Mouse (Mus musculus) kidney, postnatal 14 days (tissue): ENCODE data around the gene Megf11.
A peak's percentile ranks its signal among the peaks of the same experiment; 100 is the strongest.

Experiments used
- DNase-seq: peaks from one replicate; pipeline ENCODE4 v3.0.0; 2022; ENCODE audit warnings: mixed read lengths

The Megf11 gene

GRCm38 (mm10) chr9:64395238-64395920, 10.0 kb downstream of the Megf11 start:
- DNase-seq: no peak

GRCm38 (mm10) chr9:64397108-64397507, 11.7 kb downstream of the Megf11 start:
- DNase-seq: peak; percentile 47

- no peak for DNase-seq
These were observed 13.7 kb downstream of the Megf11 start for GRCm38 (mm10) chr9:64399121-64399520.

- DNase-seq: no peak
These were observed 16.7 kb downstream of the Megf11 start for GRCm38 (mm10) chr9:64402141-64402540.

GRCm38 (mm10) chr9:64406841-64407240, 21.4 kb downstream of the Megf11 start:
- DNase-seq: peak; percentile 57

- peak; percentile 12 for DNase-seq
These were observed 22.1 kb downstream of the Megf11 start for GRCm38 (mm10) chr9:64407390-64407970.

- peak; percentile 17 for DNase-seq
These were observed 23.4 kb downstream of the Megf11 start for GRCm38 (mm10) chr9:64408821-64409220.

GRCm38 (mm10) chr9:64420471-64420870, 35.0 kb downstream of the Megf11 start:
- no peak for DNase-seq

GRCm38 (mm10) chr9:64421986-64422616, 36.7 kb downstream of the Megf11 start:
- no peak for DNase-seq

GRCm38 (mm10) chr9:64423912-64424311, 38.5 kb downstream of the Megf11 start:
- DNase-seq: no peak

- no peak for DNase-seq
These were observed 50.7 kb downstream of the Megf11 start for GRCm38 (mm10) chr9:64436121-64436520.

GRCm38 (mm10) chr9:64440101-64440500, 54.7 kb downstream of the Megf11 start:
- no peak for DNase-seq

- no peak for DNase-seq
These were observed 60.6 kb downstream of the Megf11 start for GRCm38 (mm10) chr9:64445981-64446380.

GRCm38 (mm10) chr9:64447070-64447469, 61.6 kb downstream of the Megf11 start:
- DNase-seq: no peak

- DNase-seq: peak; percentile 77
These were observed 62.1 kb downstream of the Megf11 start for GRCm38 (mm10) chr9:64447522-64447921.

- no peak for DNase-seq
These were observed 67.3 kb downstream of the Megf11 start for GRCm38 (mm10) chr9:64452769-64453168.

GRCm38 (mm10) chr9:64454196-64454595, 68.8 kb downstream of the Megf11 start:
- no peak for DNase-seq

- DNase-seq: no peak
These were observed 70.5 kb downstream of the Megf11 start for GRCm38 (mm10) chr9:64455910-64456309.

- DNase-seq: peak; percentile 38
These were observed 72.2 kb downstream of the Megf11 start for GRCm38 (mm10) chr9:64457596-64457995.

GRCm38 (mm10) chr9:64461568-64462308, 76.3 kb downstream of the Megf11 start:
- DNase-seq: no peak

- DNase-seq: no peak
These were observed 77.4 kb downstream of the Megf11 start for GRCm38 (mm10) chr9:64462870-64463269.

- peak; percentile 54 for DNase-seq
These were observed 80.7 kb downstream of the Megf11 start for GRCm38 (mm10) chr9:64466090-64466489.

- no peak for DNase-seq
These were observed 81.1 kb downstream of the Megf11 start for GRCm38 (mm10) chr9:64466564-64466963.
